Mouse (Mus musculus) MEL (cell line): ENCODE measurements around the gene Cysrt1. TPM values are rescaled to one million over a fixed set of nuclear protein-coding genes. Genes with fewer than 3 reads are reported as not detected.
A peak's percentile ranks its signal among the peaks of the same experiment; 100 is the strongest.

Experiments
- DNase-seq: peaks from one replicate; pipeline ENCODE4 v3.0.0; 2011; ENCODE audit warnings: low read depth, low spot score
- H3K27ac ChIP-seq: 2 replicates; pipeline ENCODE4 v1.5.1; 2012; ENCODE audit warnings: low read depth, mild to moderate bottlenecking, control low read depth, low read length, moderate library complexity; ENCODE audit not compliant: control insufficient read depth
- H3K27me3 ChIP-seq, 2 experiments: fragments of 150-350 bp in 1 of 2; sonication (generic) in 1 of 2; 2 replicates each; pipeline ENCODE4 v1.6.1; 2012; ENCODE audit warnings: low read length in 2 of 2, mild to moderate bottlenecking in 2 of 2, improper control_type of control experiment in 1 of 2, moderate library complexity in 1 of 2; ENCODE audit not compliant: insufficient read depth in 2 of 2, control insufficient read depth in 1 of 2
- H3K36me3 ChIP-seq, 2 experiments: 2 replicates each; pipeline ENCODE4 v1.6.1; 2012 to 2014; ENCODE audit warnings: low read length in 2 of 2, improper control_type of control experiment in 1 of 2, inconsistent platforms in 1 of 2, mild to moderate bottlenecking in 1 of 2; ENCODE audit not compliant: insufficient read depth in 2 of 2, control insufficient read depth in 1 of 2
- H3K4me1 ChIP-seq, 2 experiments: fragments of 150-350 bp in 1 of 2; sonication (generic) in 1 of 2; 2 replicates each; pipeline ENCODE4 v1.6.1; 2012; ENCODE audit warnings: low read length in 2 of 2, improper control_type of control experiment in 1 of 2, mild to moderate bottlenecking in 1 of 2; ENCODE audit not compliant: insufficient read depth in 2 of 2, control insufficient read depth in 1 of 2
- H3K4me3 ChIP-seq, 2 experiments: fragments of 150-350 bp in 1 of 2; sonication (generic) in 1 of 2; 2 replicates each; pipeline ENCODE4 v1.5.1; 2012; ENCODE audit warnings: low read depth in 2 of 2, low read length in 2 of 2, mild to moderate bottlenecking in 2 of 2, moderate library complexity in 2 of 2, control low read depth in 1 of 2, improper control_type of control experiment in 1 of 2; ENCODE audit not compliant: control insufficient read depth in 1 of 2, insufficient read depth in 1 of 2
- H3K79me2 ChIP-seq: 2 replicates; pipeline ENCODE4 v1.6.1; 2012; ENCODE audit warnings: mild to moderate bottlenecking, low read length, moderate library complexity; ENCODE audit not compliant: control insufficient read depth, poor library complexity, insufficient read depth
- H3K9ac ChIP-seq: 2 replicates; pipeline ENCODE4 v1.6.1; 2012; ENCODE audit warnings: low read depth, mild to moderate bottlenecking, control low read depth, low read length, moderate library complexity; ENCODE audit not compliant: control insufficient read depth, poor library complexity, severe bottlenecking
- H3K9me3 ChIP-seq: fragments of 150-350 bp; sonication (generic); replicated peaks from 2 replicates; pipeline ENCODE4 v1.6.1; 2012; ENCODE audit warnings: mild to moderate bottlenecking, low read length, improper control_type of control experiment, moderate library complexity; ENCODE audit not compliant: insufficient read depth
- CHD1 ChIP-seq: IDR thresholded peaks from 2 replicates; pipeline ENCODE4 v1.6.1; 2012; ENCODE audit warnings: low read depth, mild to moderate bottlenecking, inconsistent platforms, low read length, improper control_type of control experiment
- CTCF ChIP-seq, 3 experiments: IDR thresholded peaks in 2 of 3; conservative IDR thresholded peaks in 1 of 3; 2 replicates each; pipeline ENCODE4 v1.5.1; 2011 to 2012; ENCODE audit warnings: low read length in 3 of 3, low read depth in 2 of 3, mild to moderate bottlenecking in 2 of 3, improper control_type of control experiment in 1 of 3, inconsistent platforms in 1 of 3, mixed read lengths in 1 of 3, moderate library complexity in 1 of 3; ENCODE audit not compliant: control insufficient read depth in 1 of 3, insufficient read depth in 1 of 3, poor library complexity in 1 of 3, severe bottlenecking in 1 of 3
- EP300 ChIP-seq, 2 experiments: IDR thresholded peaks; 2 replicates each; pipeline ENCODE4 v1.6.1; 2011; ENCODE audit warnings: improper control_type of control experiment in 2 of 2, low read length in 2 of 2, low read depth in 1 of 2, mild to moderate bottlenecking in 1 of 2
- KAT2A ChIP-seq: conservative IDR thresholded peaks from 2 replicates; pipeline ENCODE4 v1.6.1; 2012; ENCODE audit warnings: low read depth, low read length, improper control_type of control experiment, inconsistent platforms
- MAX ChIP-seq: IDR thresholded peaks from 2 replicates; pipeline ENCODE4 v1.6.1; 2011; ENCODE audit warnings: low read length, improper control_type of control experiment
- MXI1 ChIP-seq: IDR thresholded peaks from 2 replicates; pipeline ENCODE4 v1.6.1; 2011; ENCODE audit warnings: mild to moderate bottlenecking, low read depth, low read length, improper control_type of control experiment
- MYC ChIP-seq: IDR thresholded peaks from 2 replicates; pipeline ENCODE4 v1.6.1; 2011; ENCODE audit warnings: low read depth, mild to moderate bottlenecking, low read length, improper control_type of control experiment, moderate library complexity
- POLR2AphosphoS2 ChIP-seq: IDR thresholded peaks from 2 replicates; pipeline ENCODE4 v1.6.1; 2011; ENCODE audit warnings: low read length, improper control_type of control experiment
- POLR2AphosphoS5 ChIP-seq: IDR thresholded peaks from 2 replicates; pipeline ENCODE4 v1.6.1; 2012; ENCODE audit warnings: low read depth, borderline replicate concordance, mild to moderate bottlenecking, inconsistent platforms, low read length, moderate library complexity, mixed read lengths
- RAD21 ChIP-seq: IDR thresholded peaks from 2 replicates; pipeline ENCODE4 v1.6.1; 2011; ENCODE audit warnings: mild to moderate bottlenecking, low read depth, low read length, improper control_type of control experiment
- SIN3A ChIP-seq: IDR thresholded peaks from 2 replicates; pipeline ENCODE4 v1.6.1; 2012; ENCODE audit warnings: low read length, improper control_type of control experiment, inconsistent platforms
- SMC3 ChIP-seq: IDR thresholded peaks from 2 replicates; pipeline ENCODE4 v1.6.1; 2011; ENCODE audit warnings: low read depth, low read length, improper control_type of control experiment
- TAL1 ChIP-seq: IDR thresholded peaks from 2 replicates; pipeline ENCODE4 v1.6.1; 2012; ENCODE audit warnings: mild to moderate bottlenecking, inconsistent platforms, low read length, moderate library complexity, mixed read lengths
- TCF12 ChIP-seq: IDR thresholded peaks from 2 replicates; pipeline ENCODE4 v1.6.1; 2014; ENCODE audit warnings: low read depth, mild to moderate bottlenecking, inconsistent platforms, low read length, improper control_type of control experiment, moderate library complexity
- UBTF ChIP-seq: IDR thresholded peaks from 2 replicates; pipeline ENCODE4 v1.6.1; 2012; ENCODE audit warnings: low read depth, mild to moderate bottlenecking, inconsistent platforms, low read length, improper control_type of control experiment, moderate library complexity, borderline replicate concordance; ENCODE audit not compliant: insufficient read depth
- USF1 ChIP-seq: IDR thresholded peaks from 2 replicates; pipeline ENCODE4 v1.6.1; 2014; ENCODE audit warnings: low read depth, mild to moderate bottlenecking, inconsistent platforms, low read length, improper control_type of control experiment, moderate library complexity
- ZNF384 ChIP-seq: IDR thresholded peaks from 2 replicates; pipeline ENCODE4 v1.6.1; 2012; ENCODE audit warnings: low read depth, mild to moderate bottlenecking, inconsistent platforms, low read length, improper control_type of control experiment
- polyA plus RNA-seq, 2 experiments: library from polyadenylated mRNA; stranded (reverse) in 1 of 2; unstranded in 1 of 2; fragments of >175 nt in 1 of 2; fragments of >200 nt in 1 of 2; gene quantifications; 2 replicates each; pipeline versions ENCODE4 v1.2.1 to v1.2.4; 2012; ENCODE audit warnings: low replicate concordance in 2 of 2, low read depth in 1 of 2; ENCODE audit not compliant: insufficient read length in 2 of 2, insufficient read depth in 1 of 2, missing spikeins in 1 of 2
- total RNA-seq: library from RNA; depleted of rRNA; stranded (reverse); fragments of 300-350 nt; gene quantifications from 2 replicates; pipeline ENCODE4 v1.2.3, GENCODE M21; 2012

Gene Cysrt1
- total and polyA plus RNA-seq, 3 experiments, result 0.15 to 0.19 TPM; not detected in 1

GRCm38 (mm10) chr2:25203631-25204214 is 38.5 kb downstream of the Cysrt1 start:
- TF ChIP-seq SIN3A (peak; percentile 38; the same call in 1 of the 2 replicates), MXI1 (peak; percentile 50; the same call in 1 of the 2 replicates), MAX (peak; percentile 66), EP300 (IDR thresholded peaks at IDR 0.05; ENCODE audit: low read depth in 1 of 2, low read length in 2 of 2) (peak; percentile 32 to 39), USF1 (peak; percentile 70), POLR2AphosphoS5 (no peak), RAD21 (peak; percentile 25), POLR2AphosphoS2 (no peak), SMC3 (peak; percentile 71), ZNF384 (no peak), UBTF (no peak), CHD1 (no peak), MYC (peak; percentile 65; the same call in 1 of the 2 replicates), CTCF (IDR thresholded peaks at IDR 0.05 in 2 of 3, conservative IDR thresholded peaks at IDR 0.05 in 1 of 3; ENCODE audit: control insufficient read depth in 1 of 3, insufficient read depth in 1 of 3, low read depth in 2 of 3, low read length in 3 of 3, poor library complexity in 1 of 3, severe bottlenecking in 1 of 3) (peak; percentile 31 to 61 (median 35); a peak in 4 of 6 replicates), TCF12 (0 out of 2 replicates have a peak, but pooled peaks have one; percentile 28), KAT2A (no peak), TAL1 (peak; percentile 30)
- TF ChIP-seq, all 39 proteins: peak for 11
- Histone ChIP-seq H3K9me3 (no peaks in the 10 kb centered on the region), H3K36me3 (peaks cover 7 to 9% of the 10 kb centered on the region in 2 experiments), H3K9ac (no peak overlapping the region), H3K27ac (no peak overlapping the region), H3K4me3 (no peak overlapping the region), H3K79me2 (peaks cover 2% of the 10 kb centered on the region; the same call in 1 of the 2 replicates), H3K27me3 (no peaks in the 10 kb centered on the region), H3K4me1 (peaks cover 5 to 11% of the 10 kb centered on the region in 2 experiments; a peak in 3 of 4 replicates)
- peak; percentile 87 for DNase-seq

- Histone ChIP-seq H3K27me3 (no peaks in the 10 kb centered on the region), H3K4me3 (no peak overlapping the region), H3K4me1 (peaks cover 8 to 23% of the 10 kb centered on the region in 2 experiments), H3K27ac (no peak overlapping the region), H3K36me3 (peaks cover 6 to 12% of the 10 kb centered on the region in 2 experiments; a peak in 3 of 4 replicates), H3K9me3 (no peaks in the 10 kb centered on the region), H3K9ac (no peak overlapping the region), H3K79me2 (peaks cover under 1% of the 10 kb centered on the region; the same call in 1 of the 2 replicates)
- no peak for DNase-seq
- no peak for TF ChIP-seq CTCF (IDR thresholded peaks at IDR 0.05 in 2 of 3, conservative IDR thresholded peaks at IDR 0.05 in 1 of 3; ENCODE audit: control insufficient read depth in 1 of 3, insufficient read depth in 1 of 3, low read depth in 2 of 3, low read length in 3 of 3, poor library complexity in 1 of 3, severe bottlenecking in 1 of 3)
- TF ChIP-seq, all 39 proteins: peak for 0
Measured at GRCm38 (mm10) chr2:25200631-25201030, 41.6 kb downstream of the Cysrt1 start.
